Mouse (Mus musculus): ENCODE measurements around the gene Palm2.
A peak's percentile ranks its signal among the peaks of the same experiment; 100 is the strongest.

Palm2 gene

GRCm38 (mm10) chr4:57569069-57569355 lies 135.0 kb downstream of the Palm2 start:
- no peak for DNase-seq (ENCODE audit: low spot score)

DNA sequence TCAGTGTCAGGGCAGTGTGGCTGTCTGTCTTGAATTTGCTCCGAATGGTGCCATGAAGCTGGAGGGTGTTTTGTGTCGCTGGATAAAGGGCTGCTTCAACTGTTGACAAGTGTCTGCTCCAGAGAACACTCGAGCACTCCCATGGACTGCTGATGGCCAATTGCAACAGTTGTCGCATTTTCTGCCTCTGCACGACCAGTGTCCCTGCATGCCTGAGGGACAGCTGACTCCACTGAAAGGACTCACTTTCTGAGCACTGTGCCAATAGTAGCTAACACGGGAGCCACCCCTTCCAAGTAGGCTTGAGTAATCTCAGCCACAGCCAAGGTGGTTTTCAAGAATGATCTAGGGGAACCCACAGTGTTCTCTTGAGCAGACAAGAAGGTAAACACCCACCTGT lies 135.7 kb downstream of the Palm2 start:
- no peak for DNase-seq (ENCODE audit: low spot score)

DNA sequence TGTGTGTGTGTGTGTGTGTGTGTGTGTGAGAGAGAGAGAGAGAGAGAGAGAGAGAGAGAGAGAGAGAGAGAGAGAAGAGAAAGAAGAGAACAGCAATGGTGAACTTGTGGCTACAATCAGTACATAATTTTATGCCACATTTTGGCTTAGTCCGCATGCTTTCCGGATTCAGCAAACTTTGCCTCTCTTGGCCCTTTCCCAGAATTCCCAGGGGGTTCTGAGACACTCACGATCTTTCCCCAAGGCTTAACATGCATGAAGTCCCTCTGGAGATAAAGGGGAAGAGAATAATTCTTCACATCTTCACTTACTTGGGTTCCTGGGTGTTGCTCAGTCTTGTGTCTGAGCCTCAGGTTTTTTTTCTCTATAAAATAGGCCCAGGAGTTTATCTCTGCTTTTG lies 136.2 kb downstream of the Palm2 start:
- no peak for DNase-seq (ENCODE audit: low spot score)

DNA sequence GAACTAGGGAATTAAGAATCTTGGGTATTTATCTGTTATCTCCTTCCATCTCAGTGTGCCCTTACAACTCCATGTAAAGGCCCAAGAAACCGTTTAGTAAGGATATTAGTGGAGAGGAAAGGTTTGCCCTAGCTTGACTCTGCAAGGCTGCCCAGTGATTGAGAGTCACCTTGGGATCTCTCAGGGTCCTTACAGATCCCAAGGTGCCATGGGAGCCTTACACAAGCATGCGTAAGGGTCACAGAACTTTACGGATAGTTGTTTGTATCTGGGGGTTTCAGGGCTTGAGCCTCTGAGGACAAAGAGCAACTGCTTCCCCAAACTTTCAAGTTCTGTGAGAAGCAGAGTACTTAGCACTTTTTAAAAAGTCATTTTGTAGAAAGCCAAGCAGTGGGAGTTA lies 140.1 kb downstream of the Palm2 start:
- DNase-seq (ENCODE audit: low spot score), result no peak

GRCm38 (mm10) chr4:57574646-57575045 lies 140.6 kb downstream of the Palm2 start:
- no peak for DNase-seq (ENCODE audit: low spot score)

GRCm38 (mm10) chr4:57575686-57576085 lies 141.6 kb downstream of the Palm2 start:
- DNase-seq (ENCODE audit: low spot score), result no peak

DNA sequence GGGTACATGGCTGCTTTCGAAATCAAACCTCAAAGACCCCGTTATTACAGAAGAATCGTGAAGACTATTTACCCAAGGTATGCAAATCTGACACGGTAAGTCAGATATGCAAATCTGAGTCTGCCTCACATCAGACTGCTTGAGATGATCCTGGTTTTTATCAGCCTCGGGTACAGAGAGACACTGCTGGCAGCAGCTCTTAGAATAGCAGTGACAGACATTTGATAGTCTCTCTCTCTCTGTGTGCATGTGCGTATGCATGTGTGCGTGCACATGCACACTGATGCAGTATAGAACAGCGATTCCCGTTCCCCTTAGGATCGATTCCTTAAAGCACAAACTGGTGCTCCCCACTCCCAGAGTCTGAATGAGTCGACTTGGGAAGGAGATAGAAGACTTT lies 142.0 kb downstream of the Palm2 start:
- DNase-seq (ENCODE audit: low spot score), result no peak

- DNase-seq (ENCODE audit: low spot score), result no peak
These were observed 145.6 kb downstream of the Palm2 start for GRCm38 (mm10) chr4:57579683-57580082.

- no peak for DNase-seq (ENCODE audit: low spot score)
These were observed 151.3 kb downstream of the Palm2 start for GRCm38 (mm10) chr4:57585281-57585800.

- DNase-seq (ENCODE audit: low spot score), result no peak
These were observed 153.0 kb downstream of the Palm2 start for GRCm38 (mm10) chr4:57586933-57587658.

DNA sequence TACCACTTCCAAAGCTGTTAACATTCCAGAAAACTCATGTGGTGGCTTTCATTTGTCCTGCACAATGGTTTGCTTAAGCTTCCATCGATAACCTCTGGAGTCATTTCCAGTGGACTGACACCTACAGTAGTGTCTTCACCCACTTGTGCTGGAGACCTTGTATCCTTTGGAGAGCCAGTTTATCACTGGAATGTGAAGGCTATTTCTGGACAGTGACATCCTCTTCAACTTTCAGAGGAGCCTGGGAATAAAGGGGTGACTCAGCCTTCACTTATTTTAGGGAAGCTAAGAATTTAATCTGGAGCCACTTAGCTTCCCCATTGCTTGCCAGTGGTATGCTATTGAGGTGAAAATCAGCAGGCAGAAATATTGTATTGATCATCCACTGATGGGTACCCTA lies 154.3 kb downstream of the Palm2 start:
- no peak for DNase-seq (ENCODE audit: low spot score)

DNA sequence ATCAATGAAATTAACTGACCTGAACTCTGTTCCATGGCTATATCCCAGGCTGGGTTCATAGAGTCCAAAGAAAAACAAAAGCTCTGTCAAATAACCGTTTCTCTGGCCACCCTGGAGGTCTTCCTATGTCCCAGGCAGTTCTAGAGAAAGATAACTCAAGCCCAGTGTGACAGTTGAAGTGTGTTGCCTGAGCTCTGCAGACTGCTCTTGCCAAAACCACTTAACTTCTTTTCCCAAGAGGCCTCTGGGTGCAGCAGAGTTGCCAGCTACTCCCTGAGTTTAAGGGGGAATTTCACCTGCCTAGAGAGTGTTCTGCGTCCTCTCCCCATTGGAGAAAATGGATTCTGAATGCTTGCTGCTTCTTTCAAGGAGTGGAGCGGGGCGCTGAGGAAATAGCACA lies 158.7 kb downstream of the Palm2 start:
- DNase-seq (ENCODE audit: low spot score), result no peak

DNA sequence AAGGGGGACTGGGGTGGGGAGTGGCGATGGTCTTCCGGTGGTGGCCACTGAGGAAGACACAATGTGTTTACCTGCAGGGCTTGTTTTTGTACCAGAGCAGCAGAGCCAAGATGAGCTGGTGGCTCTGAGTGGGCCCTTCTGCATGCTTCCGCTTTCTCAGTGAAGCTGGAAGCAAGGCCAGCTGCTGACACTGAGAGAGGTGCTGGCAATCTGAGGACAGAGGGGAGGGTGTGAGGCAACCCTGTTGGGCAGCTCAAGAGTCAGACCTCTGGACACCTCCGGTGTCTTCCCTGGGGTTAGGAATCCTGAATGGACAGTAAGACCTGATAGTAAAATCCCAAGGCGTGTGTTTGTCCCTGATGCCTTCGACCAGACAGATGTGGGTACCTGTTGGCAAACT lies 165.9 kb downstream of the Palm2 start:
- DNase-seq (ENCODE audit: low spot score), result no peak

GRCm38 (mm10) chr4:57600685-57601457 lies 166.8 kb downstream of the Palm2 start:
- no peak for DNase-seq (ENCODE audit: low spot score)

- no peak for DNase-seq (ENCODE audit: low spot score)
These were observed 167.4 kb downstream of the Palm2 start for GRCm38 (mm10) chr4:57601458-57601835.

DNA sequence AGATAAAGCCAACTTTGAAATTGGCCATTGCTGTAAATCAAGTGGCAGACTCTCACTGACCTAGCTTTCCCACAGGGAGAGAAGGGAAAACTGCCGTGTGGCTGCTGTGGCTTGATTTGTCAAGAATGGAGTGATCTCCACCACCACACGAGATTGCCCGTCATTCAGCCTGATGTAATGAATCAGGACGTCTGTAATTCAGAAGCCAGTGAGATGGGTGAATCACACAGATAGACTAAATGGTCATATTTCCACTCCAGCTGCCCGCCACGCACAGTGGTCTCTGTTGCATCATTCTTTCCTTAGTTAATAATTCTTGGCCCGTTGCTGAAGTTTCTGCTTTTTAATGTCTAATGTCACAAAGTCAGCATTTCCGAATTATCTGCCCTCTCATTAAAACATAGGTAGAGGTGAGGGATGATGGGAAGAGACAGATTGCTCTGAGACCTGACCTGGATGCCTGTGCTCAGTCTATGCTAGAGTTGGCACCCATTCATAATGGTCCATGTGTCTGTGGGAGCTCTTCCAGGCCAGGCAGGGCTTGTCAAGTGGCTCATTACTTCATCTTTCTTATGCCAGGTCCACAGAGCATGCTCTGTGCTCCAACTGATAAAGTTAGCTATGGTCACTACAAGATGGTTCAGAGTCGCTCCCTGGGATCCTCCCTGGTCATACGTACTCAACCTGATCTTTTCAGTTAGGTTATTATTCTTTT lies 168.0 kb downstream of the Palm2 start:
- DNase-seq (ENCODE audit: low spot score), result no peak

DNA sequence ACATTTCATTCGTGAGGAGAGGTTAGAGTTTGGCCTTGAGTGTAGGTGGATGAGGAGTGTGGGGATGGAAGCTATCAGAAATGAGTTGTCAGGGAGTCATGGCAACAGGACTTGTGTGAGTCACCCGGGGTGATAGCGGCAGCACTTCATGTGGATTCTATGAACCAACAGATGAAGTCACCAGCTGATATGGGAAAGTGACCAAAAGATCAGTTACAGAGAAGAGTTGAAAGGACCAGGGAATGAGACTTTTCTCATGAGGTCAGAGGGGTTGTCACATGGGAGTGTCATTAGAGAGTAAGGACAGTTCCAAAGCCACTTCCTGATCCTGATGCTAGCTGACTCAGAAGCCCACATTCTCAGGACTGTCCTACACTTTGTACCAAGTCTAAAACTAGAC lies 172.2 kb downstream of the Palm2 start:
- no peak for DNase-seq (ENCODE audit: low spot score)

DNA sequence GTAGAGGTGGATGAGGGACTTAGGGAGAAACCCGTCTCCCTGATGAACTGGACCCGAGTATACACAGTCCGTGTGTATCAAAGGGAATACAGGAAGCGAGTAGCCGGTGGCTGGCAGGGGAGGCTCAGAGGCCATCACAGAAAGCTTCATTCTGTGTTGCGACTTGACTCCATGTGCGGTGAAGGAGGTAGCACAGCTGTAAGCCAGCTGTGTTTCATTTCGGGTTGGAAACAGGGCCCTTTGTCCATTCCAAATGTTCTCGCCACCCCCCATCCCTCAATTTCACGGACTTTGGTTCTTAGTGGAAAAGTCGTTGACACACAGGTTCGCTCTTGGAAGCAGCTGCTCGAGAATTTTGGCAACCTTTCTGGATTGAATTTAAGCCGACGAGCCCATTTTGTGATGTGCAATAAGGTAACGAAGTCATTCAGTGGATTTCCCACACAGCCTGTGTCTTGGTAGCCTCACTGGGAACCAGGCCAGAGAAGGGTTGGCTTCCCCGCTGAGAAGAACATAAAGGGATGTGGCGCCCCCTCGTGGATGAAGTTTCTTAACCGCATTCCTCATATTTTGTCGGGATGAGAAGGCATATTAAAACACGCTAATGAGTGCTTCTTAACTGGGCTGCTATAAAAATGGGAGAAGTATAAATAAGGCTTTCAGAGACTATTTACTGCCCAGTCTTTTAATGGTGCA lies 173.3 kb downstream of the Palm2 start:
- DNase-seq (ENCODE audit: low spot score), result peak; percentile 73

GRCm38 (mm10) chr4:57611303-57612077 lies 177.4 kb downstream of the Palm2 start:
- no peak for DNase-seq (ENCODE audit: low spot score)

DNA sequence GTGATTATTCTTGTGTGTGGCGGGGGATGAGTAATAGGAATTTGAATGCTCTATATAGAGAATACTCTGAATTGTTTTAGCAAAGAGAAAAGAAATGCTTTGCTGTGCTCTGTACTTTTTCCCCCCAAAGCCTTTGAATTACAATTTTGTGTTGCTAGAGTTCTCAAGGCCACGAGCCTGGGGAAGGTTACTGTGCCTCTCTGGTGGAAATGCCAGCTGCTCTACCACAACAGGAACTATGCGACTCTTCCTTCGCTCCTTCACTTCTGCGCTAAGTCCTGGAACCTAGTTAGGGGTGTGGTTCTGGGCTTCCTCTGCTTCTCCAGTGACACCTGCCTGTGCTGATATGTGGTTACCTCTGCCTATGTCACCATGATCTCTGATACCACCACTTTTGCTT lies 178.7 kb downstream of the Palm2 start:
- DNase-seq (ENCODE audit: low spot score), result no peak

DNA sequence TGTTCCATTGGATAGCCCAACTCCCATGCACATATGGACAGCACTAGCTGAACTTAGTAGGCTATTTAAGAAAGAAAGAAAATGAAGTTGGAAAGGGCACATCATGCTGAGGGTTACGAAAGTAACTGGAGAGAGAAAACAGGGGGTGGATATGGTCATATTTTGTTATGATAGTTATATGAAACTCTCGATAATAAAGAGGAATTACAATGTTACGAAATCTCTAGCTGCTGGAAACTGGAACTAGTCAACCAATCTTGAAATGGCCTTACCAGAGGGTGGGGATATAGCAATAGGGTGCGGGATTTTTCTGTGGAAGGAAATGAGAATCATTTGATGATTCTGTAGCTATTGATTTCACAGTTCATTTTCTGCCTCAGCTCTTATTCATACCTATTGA lies 180.6 kb downstream of the Palm2 start:
- no peak for DNase-seq (ENCODE audit: low spot score)

DNA sequence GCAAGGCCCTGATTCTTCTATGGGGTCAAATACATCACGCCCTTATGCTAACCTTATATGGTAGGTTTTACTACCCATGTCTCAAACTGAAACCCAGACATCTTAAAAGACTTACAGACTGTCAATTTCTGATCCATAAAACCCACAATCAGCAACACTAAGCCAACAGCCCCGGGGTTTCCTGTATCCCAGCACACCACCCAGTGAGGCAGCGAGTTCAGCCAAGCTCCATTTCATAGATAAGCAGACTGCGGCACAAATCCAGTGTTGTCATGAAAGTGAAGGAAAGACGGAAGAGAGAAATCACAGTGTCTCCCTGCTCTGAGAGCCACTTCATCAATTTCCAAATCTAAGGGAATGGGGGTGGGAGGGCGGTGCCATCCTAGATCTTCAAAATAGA lies 184.7 kb downstream of the Palm2 start:
- DNase-seq (ENCODE audit: low spot score), result no peak

All from urinary bladder, postnatal 10 days (tissue).